Mouse (Mus musculus) CD4-positive, CD25-positive, alpha-beta regulatory T cell, adult 4 months (primary cell): ENCODE measurements around the gene Mapre1. TPM values are rescaled to one million over a fixed set of nuclear protein-coding genes. Genes with fewer than 3 reads are reported as not detected.
"Not testable (repeated sequence)": the region's sequence is repeated elsewhere in the genome, so short reads cannot be mapped to it uniquely, and the experiment has no call there.

Experiments used
- ATAC-seq: one replicate; pipeline ENCODE4 v1.8.0; 2017
- polyA plus RNA-seq, 2 experiments: library from polyadenylated mRNA; unstranded; fragments of 100-300 nt; shearing (Covaris generic); gene quantifications; one replicate each; pipeline ENCODE4 v1.2.1; 2017

Mapre1 gene
- polyA plus RNA-seq, 2 experiments from 2014 or later, result 238 to 257 TPM

- ATAC-seq, result peak; percentile 66
Observed at GRCm38 (mm10) chr2:153778638-153779362, 37.7 kb downstream of the Mapre1 start.

DNA sequence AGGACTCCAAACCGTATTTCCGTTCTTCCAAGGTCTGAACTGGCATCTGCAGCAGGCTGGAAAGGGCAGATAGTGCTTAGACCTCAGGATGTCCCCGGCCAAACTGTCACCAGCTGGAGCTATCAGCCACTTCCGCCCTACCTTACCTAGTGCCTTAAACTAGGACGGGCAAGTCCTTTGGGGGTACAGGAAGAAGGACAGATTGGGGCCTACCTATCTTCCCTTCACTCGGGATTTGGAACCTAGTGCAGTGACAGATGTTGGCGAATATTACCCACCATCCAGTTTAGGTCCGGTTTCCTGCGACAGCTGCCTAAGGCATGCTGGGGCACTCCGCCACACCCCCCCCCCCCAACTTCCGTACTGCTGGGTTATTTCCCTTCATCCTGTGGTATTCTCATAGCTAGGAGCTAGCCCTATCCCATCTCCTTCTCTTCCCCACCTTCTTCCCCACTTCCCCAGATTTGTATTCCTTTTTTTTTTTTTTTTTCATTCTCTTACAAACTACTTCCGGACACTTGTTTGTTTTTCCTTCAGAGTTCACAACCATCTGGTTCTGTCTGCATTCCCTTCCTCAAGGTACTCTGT, 38.4 kb downstream of the Mapre1 start, which contains the start of gene Efcab8:
Efcab8 (plus strand) TSS at position 538 of the 588 bp plus-strand sequence.
- peak; percentile 77 for ATAC-seq

DNA sequence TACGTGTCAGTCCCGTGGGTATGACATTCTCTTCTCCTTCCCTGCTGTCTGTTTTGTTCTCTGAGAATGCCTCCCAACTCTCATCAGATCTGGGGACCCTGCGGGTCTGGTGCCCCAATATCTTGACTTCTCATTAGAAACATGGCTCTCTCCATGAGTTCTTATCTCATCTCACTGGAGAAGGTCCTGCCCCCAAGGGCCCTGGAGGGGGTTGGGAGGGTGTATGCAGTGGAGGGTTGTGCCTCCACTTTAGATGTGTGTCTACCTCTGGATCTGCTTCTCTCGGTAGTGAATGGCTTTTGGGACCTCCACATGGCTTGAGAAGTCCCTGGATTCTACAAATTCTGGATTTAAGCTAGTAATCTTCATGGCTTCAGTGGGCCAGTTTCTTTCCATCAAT, 40.1 kb downstream of the Mapre1 start:
- ATAC-seq, result no peak

DNA sequence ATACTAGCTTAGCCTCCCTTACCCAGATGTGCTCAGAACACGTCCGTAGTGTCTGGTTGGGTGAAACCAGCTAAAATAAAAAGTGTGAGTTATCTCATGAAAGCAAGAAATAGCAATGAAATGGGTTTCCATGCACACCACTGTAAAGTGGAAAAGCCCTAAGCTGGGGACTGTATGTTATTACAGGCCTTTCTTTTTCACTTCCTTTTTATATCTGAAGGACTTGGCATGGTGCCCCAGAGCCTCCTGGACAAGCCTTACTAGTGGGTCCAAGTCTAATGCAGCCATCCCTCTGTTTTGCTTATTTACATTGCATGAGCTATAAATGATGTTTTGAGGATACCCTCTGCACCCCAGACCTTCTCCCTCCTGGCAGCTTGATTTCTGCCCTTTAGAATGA, 43.6 kb downstream of the Mapre1 start:
- ATAC-seq, result no peak

- no peak for ATAC-seq
Observed at GRCm38 (mm10) chr2:153793366-153793765, 52.3 kb downstream of the Mapre1 start.

DNA sequence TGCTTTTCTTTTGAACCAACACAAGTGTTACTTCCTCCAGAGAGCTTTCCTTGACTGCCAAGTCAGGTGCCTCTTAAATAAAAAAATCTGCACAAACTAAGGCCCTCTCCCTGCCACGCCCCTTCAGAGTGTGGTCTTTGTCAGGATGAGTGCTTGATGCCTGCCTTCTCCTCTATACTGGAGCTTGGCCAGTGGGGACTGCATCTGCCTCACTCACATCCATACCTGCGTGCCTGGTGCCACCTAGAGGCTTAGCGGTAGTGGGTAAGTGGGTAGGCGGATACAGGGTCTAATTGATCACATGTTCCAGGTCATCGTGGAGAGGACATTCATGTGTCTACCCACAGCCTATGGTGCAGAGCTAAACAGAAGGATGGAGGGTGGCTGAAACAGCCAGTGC, 54.0 kb downstream of the Mapre1 start:
- no peak for ATAC-seq

DNA sequence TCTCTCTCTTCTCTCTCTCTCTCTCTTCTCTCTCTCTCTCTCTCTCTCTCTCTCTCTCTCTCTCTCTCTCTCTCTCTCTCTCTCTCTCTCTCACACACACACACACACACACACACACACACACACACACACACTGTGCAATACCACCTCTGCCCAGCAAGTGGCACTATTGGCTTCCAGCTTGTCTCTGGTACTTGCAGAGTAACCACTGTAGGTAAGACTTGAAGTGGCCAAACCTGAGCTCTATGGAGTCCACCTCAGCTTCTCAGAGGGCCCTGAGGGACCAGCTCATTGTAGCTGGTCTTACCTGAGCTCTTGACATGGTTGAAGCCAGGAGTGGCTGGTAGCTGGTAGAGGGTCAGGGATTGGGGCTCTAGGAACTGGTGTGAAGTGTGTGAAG, 66.4 kb downstream of the Mapre1 start:
- not testable (repeated sequence) for ATAC-seq

DNA sequence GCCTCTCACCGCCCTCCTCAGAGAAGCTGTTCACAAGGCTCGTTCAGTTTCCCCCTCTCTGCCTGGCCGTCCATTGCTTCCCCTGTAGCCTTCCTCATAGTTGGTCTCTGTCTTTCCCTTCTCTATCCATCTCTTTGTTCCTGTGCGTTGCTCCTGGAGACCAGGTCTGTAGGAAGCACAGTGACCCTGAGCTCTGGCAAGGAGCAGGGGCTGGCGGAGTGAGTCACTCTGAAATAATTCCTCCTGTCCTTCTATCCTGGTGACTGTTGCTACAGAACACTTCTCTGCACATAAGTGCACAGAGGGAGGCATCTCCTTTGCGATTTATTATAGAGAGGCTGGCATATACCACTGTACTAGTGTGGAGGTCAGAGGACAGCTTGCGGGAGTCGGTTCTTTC, 67.1 kb downstream of the Mapre1 start:
- ATAC-seq, result no peak

- no peak for ATAC-seq
Observed at GRCm38 (mm10) chr2:153808841-153809240, 67.8 kb downstream of the Mapre1 start.

DNA sequence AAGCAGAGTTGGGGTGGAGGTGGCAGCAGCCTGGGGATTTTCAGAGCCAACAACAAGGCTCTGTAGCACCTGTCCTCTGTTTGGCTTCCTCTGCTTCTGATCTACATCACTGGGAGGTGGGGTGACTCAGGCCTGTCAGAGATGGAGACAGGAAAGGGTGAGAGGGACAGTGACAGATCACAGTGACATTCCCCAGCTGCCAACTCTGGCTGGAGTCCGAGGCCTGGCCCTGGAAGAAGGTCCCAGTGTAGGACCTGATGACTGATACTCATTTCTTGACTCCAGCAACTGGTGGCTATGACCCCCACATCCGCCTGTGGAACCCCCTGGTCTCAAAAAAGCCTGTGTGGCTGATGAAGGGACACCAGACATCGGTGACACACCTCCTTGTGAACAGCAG, 68.8 kb downstream of the Mapre1 start:
- ATAC-seq, result no peak

- no peak for ATAC-seq
Observed at GRCm38 (mm10) chr2:153822005-153822543, 81.0 kb downstream of the Mapre1 start.

Other genes starting within 250 kb of the Mapre1 start
- gene 4930404H24Rik, start 248.5 kb upstream of the Mapre1 start, polyA plus RNA-seq, result not detected
- gene Nol4l, start 211.3 kb upstream of the Mapre1 start, polyA plus RNA-seq, result 1 to 10 TPM; 3.5 to 5.2 TPM
- 100 to 1,000 TPM; 106 to 117 TPM for gene Commd7, start 108.5 kb upstream of the Mapre1 start, polyA plus RNA-seq
- gene Dnmt3b, start 91.8 kb upstream of the Mapre1 start, polyA plus RNA-seq, result 1 to 10 TPM; 3.6 to 5.7 TPM
- not detected for gene Dnmt3c, start 44.6 kb upstream of the Mapre1 start, polyA plus RNA-seq
- gene Efcab8, start 38.7 kb downstream of the Mapre1 start, polyA plus RNA-seq, result not detected
- gene Sun5, start 129.8 kb downstream of the Mapre1 start, polyA plus RNA-seq, result not detected
- gene Bpifb2, start 133.8 kb downstream of the Mapre1 start, polyA plus RNA-seq, result not detected
- not detected for gene Bpifb6, start 159.1 kb downstream of the Mapre1 start, polyA plus RNA-seq
- gene Bpifb3, start 177.0 kb downstream of the Mapre1 start, polyA plus RNA-seq, result not detected
- not detected for gene Bpifb4, start 196.9 kb downstream of the Mapre1 start, polyA plus RNA-seq
- gene Bpifa6, start 233.7 kb downstream of the Mapre1 start, polyA plus RNA-seq, result not detected